Mouse (Mus musculus) brain, embryonic 18.5 days (tissue): ENCODE data around the gene Fbxl18.
"Not testable (repeated sequence)": the region's sequence is repeated elsewhere in the genome, so short reads cannot be mapped to it uniquely, and the experiment has no call there.

Source experiments
- DNase-seq: peaks from one replicate; pipeline ENCODE4 v3.0.0-alpha.2; 2012; ENCODE audit warnings: low read depth, low spot score

The Fbxl18 gene

GRCm38 (mm10) chr5:142899932-142900533 is 4.8 kb upstream of the Fbxl18 start:
- no peak for DNase-seq

GRCm38 (mm10) chr5:142899057-142899601 is 3.9 kb upstream of the Fbxl18 start:
- DNase-seq: no peak

DNA sequence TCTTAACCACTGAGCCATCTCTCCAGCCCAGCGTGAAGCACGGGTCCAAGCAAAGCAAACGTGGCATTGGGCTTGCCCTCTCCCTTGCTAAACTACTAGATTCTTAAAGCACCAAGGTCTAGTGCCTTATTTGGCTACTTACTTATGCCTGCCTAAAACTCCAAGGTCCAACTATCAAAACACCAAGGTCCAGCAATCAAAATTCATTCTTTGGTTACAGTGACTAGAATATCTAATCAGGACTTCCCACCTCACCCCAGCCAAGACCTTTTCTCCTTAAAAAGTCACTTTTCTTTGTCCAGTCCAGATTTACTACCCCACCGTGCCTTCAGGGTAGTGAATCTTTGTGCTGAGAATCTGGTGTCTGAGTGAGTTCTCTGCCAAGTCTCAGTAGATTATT is 3.1 kb upstream of the Fbxl18 start:
- DNase-seq: no peak

DNA sequence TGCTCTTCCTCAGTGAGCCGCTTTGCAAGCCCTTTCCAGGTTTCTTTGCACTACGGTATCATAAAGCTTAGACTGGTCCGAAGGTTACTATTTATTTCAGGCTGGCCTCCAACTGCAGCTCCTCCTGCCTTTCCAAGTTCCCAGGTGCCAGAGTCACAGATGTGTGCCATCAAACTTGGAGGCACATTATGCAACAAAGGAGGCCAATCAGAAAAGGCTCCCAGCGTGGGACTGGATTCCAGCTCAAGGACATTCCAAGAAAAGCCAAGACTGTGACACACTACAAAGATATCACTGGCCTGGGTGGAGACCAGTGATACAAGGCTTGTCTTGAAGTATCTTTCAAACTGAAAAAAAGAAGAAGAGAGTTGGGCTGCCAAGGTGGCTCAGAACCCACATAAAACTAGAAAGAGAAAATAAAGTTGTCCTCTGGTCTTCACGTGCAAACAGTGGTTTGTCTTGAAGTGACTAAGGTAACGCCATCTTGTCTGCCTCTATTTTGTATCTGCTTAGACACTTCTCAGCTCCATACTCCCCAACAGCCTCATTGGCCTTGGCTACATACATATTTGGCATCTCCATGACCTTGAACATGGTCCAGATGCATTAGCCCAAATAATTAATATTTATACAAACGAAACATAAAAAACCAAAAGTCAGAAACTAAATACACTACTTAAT is 2.5 kb upstream of the Fbxl18 start:
- no peak for DNase-seq

- DNase-seq: no peak
Measured at GRCm38 (mm10) chr5:142896713-142897112, 1.5 kb upstream of the Fbxl18 start.

DNA sequence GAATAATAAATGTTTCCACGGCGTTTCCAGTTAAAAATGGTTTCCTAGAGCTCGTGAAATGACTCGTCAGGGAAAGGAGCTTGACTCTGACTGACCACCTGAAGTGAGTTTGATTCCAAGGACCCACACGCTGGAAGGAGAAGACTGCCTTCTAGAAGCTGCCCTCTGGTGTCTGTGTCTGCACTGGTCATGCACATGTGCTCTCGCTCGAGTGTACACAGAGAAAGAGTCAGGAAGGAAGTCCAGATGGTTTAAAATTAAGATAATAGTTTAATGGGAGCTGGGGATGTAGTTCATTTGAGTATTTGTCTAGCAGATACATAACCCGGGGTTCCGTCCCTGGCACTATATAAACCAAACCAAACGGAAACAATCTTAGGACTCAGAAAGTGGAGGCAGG is 971 bp upstream of the Fbxl18 start:
- no peak for DNase-seq

DNA sequence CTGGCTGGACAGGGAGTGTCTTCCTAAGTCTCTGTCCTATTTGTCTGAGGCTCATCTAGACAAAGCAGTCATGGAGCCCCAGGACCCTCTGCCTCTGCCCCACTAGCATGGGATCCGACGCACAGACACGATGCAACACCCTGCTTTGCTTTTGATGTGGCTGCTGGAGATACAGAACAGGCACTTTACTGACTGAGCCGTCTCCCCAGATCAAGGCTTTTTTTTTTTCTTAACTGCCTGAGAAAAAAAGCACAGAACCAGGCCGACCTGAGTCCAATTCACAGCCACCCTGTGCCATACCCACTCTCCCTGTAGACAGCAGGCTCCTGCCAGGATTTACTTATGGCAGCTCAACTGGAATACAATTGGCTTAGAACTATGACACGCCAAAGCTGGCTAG is 3.8 kb downstream of the Fbxl18 start:
- no peak for DNase-seq

GRCm38 (mm10) chr5:142887533-142887932 is 7.7 kb downstream of the Fbxl18 start:
- DNase-seq: not testable (repeated sequence)

GRCm38 (mm10) chr5:142886761-142887160 is 8.5 kb downstream of the Fbxl18 start:
- DNase-seq: no peak

DNA sequence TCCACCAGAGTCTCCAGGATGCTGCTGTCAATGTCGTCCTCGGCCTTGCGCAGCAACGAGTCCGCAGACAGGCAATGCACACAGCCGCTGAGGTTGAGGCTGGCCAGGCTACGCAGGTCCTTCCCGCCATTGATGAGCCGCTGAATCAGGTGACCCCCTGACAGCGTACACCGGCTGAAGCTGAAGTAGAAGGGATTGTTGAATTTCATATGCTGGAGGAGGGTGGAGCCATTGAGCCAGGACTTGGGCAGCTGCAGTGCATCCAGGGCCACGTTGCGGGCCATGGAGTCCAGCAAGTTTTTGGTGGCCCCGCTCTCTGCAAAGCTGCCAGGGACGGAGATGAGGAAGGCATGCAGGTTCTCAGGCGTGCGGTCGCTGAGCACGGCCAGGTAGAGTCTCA is 9.0 kb downstream of the Fbxl18 start:
- DNase-seq: no peak

DNA sequence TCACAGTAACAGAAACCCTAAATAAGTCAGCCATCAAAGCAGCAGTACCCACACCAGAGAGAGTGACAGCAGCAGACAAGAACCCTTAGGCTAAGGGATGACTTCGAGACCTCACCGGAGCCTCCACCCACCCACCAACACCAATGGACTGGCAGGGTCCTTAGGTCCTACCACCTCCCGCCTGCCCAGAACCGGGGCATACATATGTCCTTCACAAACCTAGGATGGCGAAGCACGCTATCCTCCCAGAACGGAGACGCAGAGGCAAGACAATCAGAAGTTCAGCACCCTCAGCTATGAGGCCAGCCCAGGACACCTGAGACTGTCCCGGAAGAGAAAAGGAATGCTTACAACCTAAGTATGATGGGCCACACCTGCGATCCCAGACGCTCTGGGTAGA is 12.8 kb downstream of the Fbxl18 start:
- DNase-seq: no peak

GRCm38 (mm10) chr5:142881936-142882335 is 13.3 kb downstream of the Fbxl18 start:
- no peak for DNase-seq

DNA sequence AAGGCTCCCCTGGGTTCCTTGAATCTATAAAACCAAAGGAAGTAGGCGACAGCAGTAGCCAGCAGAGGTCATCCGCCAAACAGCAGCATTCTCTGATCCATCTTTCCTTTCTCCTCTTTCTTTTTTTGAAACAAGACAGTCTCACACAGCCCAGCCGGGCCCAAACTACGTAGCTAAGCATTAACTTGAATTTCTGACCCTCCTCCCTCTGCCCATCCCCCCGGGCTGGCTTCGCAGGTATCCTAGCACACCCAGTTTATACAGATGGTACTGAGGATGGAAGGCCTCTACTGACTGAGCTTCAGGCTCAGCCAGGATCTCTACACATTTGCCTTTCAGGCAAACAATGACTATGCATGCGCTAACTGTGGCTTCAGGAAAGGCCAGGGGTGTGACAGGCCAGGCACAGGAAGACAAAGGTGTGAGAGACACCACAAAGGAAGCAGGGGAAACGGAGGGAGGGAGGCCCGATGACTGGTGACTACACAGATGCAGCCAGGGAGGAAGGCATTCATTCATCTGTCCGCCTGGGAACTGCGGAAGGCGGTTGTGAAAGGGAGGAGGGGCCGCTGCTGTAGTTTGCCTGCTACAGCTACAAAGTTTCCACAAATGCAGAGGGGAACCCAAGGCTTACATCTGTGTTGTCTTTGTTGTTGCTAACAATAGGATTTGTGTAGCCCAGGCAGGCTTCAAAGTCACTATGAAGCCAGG is 14.3 kb downstream of the Fbxl18 start:
- no peak for DNase-seq

- no peak for DNase-seq
Measured at GRCm38 (mm10) chr5:142880246-142880645, 15.0 kb downstream of the Fbxl18 start.

DNA sequence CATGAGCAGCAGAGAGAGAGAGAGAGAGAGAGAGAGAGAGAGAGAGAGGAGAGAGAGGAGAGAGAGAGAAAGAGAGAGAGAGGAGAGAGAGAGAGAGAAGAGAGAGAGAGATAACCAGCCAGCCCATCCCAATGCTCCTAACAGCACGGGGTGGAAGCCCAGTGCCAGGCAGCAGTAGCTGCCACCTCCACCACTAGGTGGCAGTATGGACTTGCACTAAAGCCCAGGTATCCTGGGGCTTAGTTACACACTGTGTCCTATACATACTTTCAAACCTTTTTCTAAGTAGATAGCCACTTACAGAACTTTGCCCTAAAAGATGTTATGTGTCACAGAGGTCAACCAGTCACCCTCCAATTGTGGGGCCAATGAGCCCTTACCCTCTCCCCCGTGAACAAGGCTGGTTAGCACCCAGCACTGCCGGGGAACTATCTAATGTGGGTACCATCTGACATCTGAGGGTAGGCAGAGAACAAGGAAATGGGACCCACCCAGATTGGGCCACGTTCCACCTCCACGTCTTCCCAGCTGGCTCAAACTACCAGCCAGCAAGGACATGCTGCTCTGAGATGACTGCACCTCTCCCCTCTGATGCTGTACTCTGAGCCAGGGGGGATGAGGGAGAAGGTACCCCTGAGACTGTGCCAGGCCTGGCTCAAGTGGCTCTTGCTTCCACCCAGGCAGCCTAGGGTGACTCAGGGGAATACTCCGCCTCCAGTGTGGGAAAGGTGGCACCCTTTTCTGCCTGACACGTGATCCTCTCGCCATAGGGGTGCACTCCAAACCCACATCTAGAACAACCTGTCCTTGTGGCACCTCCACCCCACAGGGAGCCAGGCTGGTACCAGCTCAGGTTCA is 15.7 kb downstream of the Fbxl18 start:
- DNase-seq: no peak

DNA sequence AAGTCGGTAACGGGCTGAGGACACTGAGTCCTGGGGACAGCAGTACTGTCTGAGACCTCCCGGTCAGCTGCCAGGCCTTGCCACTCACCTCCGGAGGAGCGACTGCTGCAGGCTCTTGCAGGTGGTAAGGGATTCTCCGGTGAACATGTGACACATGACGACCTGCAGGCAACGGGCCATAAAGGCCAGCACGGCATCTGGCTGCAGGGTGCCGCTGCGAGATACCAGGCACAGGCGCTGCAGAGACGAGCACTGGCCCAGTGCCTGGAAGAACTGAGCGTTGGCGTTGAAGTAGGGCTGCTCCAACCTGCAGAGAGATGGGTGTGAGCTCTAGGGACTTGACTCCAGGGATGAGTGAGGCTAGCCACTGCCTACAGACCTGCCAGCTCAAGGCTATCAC is 16.7 kb downstream of the Fbxl18 start:
- no peak for DNase-seq

GRCm38 (mm10) chr5:142877337-142878280 is 17.6 kb downstream of the Fbxl18 start:
- no peak for DNase-seq

GRCm38 (mm10) chr5:142876896-142877295 is 18.3 kb downstream of the Fbxl18 start:
- no peak for DNase-seq

DNA sequence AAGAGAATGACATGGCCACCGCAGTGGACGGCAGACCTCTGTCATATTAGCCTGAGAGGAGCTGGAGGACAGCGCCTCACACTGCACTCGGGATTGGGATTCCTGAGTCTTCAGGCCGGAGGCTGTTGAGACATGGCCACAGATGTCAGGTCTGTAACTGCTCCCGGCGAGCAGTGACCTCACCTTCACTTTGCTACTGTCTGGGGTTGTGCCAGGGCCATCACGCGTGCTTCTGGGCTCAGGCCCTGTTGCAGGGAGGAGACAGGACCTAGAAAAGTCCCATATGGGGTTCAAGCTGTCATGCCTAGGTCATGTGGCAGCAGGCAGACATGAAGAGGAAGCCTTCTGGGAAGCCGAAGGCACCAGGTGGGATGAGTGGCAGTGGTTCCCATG is 19.7 kb downstream of the Fbxl18 start:
- DNase-seq: no peak

DNA sequence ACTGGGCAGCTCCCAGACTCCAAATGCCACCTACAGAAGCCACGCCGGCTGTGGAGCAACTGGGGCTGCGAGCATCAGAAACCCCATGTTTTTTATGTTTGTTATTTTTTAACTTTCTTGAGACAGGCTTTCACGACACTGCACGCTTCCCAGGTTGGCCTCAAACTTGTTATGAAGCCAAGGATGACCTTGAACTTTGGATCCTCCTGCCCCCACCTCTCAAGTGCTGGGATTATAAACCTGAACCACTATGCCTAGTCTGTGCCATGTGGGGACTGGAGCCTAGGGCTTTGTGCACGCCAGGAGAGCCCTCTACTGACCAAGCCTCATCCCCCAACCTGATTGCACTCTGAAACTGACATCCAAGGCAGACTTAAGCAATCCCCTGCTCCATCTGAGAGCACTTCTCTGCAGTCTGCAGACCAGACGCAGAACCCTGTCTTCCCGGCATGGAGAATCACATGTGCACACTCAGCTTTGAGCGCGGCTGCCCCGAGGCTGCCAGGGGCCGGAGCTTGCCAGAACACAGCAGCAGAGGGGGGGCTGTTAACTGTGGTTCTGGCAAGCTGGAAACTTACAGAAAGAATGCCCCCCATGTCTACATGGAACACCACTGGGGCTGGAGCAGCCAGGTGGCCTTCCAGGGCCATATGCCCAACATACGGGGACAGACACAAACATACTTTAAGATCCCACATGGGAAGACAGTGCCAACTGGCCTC is 20.3 kb downstream of the Fbxl18 start:
- no peak for DNase-seq
